Mouse (Mus musculus) right cerebral cortex, adult 2 months (tissue): Measurements from ENCODE around the gene Axl.
"Not testable (repeated sequence)": the region's sequence is repeated elsewhere in the genome, so short reads cannot be mapped to it uniquely, and the experiment has no call there.

ENCODE experiments used
- DNase-seq, 2 experiments: peaks; one replicate each; pipeline ENCODE4 v3.0.0; 2021 to 2022; ENCODE audit warnings: low spot score in 2 of 2

Axl gene

GRCm38 (mm10) chr7:25793679-25794078 is 5.2 kb upstream of the Axl start:
- no peak for DNase-seq

- not testable (repeated sequence) for DNase-seq
Observed at GRCm38 (mm10) chr7:25792966-25793365, 4.5 kb upstream of the Axl start.

GRCm38 (mm10) chr7:25790615-25791014 is 2.1 kb upstream of the Axl start:
- DNase-seq: no peak

- DNase-seq: no peak
Observed at GRCm38 (mm10) chr7:25789129-25789440, 580 bp upstream of the Axl start.

- DNase-seq: no peak
Observed at GRCm38 (mm10) chr7:25787456-25788219, 867 bp downstream of the Axl start.

GRCm38 (mm10) chr7:25786974-25787373 is 1.5 kb downstream of the Axl start:
- no peak for DNase-seq

- DNase-seq: no peak
Observed at GRCm38 (mm10) chr7:25785752-25786151, 2.8 kb downstream of the Axl start.

GRCm38 (mm10) chr7:25784808-25785207 is 3.7 kb downstream of the Axl start:
- no peak for DNase-seq

GRCm38 (mm10) chr7:25783746-25784145 is 4.8 kb downstream of the Axl start:
- DNase-seq: no peak

- no peak for DNase-seq
Observed at GRCm38 (mm10) chr7:25782744-25783143, 5.8 kb downstream of the Axl start.

- DNase-seq: no peak
Observed at GRCm38 (mm10) chr7:25781937-25782610, 6.4 kb downstream of the Axl start.

- DNase-seq: no peak
Observed at GRCm38 (mm10) chr7:25781321-25781936, 7.1 kb downstream of the Axl start.

GRCm38 (mm10) chr7:25780753-25781152 is 7.8 kb downstream of the Axl start:
- no peak for DNase-seq

GRCm38 (mm10) chr7:25780021-25780420 is 8.5 kb downstream of the Axl start:
- no peak for DNase-seq

- no peak for DNase-seq
Observed at GRCm38 (mm10) chr7:25768229-25768628, 20.3 kb downstream of the Axl start.

GRCm38 (mm10) chr7:25766108-25766507 is 22.4 kb downstream of the Axl start:
- no peak for DNase-seq

- no peak for DNase-seq
Observed at GRCm38 (mm10) chr7:25764221-25764620, 24.3 kb downstream of the Axl start.

- DNase-seq: no peak
Observed at GRCm38 (mm10) chr7:25763678-25764077, 24.8 kb downstream of the Axl start.

- no peak for DNase-seq
Observed at GRCm38 (mm10) chr7:25761354-25761753, 27.2 kb downstream of the Axl start.

- peak; percentile 89 for DNase-seq
Observed at GRCm38 (mm10) chr7:25756011-25756410, 32.5 kb downstream of the Axl start.

- peak in 1 of 2 experiments; percentile 63 for DNase-seq
Observed at GRCm38 (mm10) chr7:25755468-25755833, 33.1 kb downstream of the Axl start.

- DNase-seq: peak; percentile 100
Observed at GRCm38 (mm10) chr7:25754738-25755467, 33.6 kb downstream of the Axl start, which contains the start of gene Hnrnpul1. Hnrnpul1 (minus strand) TSS chr7:25754757.

- no peak for DNase-seq
Observed at GRCm38 (mm10) chr7:25754439-25754737, 34.1 kb downstream of the Axl start.
